Mouse (Mus musculus): Measurements from ENCODE around the gene Spryd3. TPM values are rescaled to one million over a fixed set of nuclear protein-coding genes. Genes with fewer than 3 reads are reported as not detected.

Spryd3 gene
- polyA plus RNA-seq, 1 experiment = 47.1 TPM

DNA sequence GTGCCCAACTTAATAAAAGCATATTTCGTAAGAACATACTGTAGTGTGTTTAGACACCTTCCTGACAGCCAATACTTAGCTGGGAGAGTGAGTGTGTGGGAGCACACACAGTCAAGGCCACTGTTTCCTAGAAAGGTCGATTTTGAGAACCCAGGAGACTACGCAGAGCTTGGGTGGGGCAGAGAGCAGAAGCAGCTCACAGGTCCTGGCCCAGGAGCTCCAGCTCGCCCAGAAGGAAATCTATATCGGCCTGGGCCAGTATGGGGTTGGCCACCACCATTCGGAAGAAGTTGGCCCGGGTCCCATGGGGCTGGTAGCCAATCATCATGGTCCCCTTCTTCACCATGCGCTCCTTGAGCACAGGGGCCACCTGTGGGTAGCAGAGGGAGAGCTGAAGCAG lies 41.4 kb upstream of the Spryd3 start:
- Histone ChIP-seq H3ac (ENCODE audit: control insufficient read depth, insufficient read length, low read depth) (no peak overlapping the region), H3K27me3 (ENCODE audit: control insufficient read depth, insufficient read depth, insufficient read length) (no peaks in the 10 kb centered on the region), H3K79me2 (ENCODE audit: control insufficient read depth, insufficient read depth) (no peaks in the 10 kb centered on the region), H3K36me3 (ENCODE audit: control insufficient read depth, insufficient read depth) (no peaks in the 10 kb centered on the region), H3K4me3 (ENCODE audit: insufficient read depth, poor library complexity, severe bottlenecking) (no peak overlapping the region), H3K79me3 (ENCODE audit: low read depth) (no peaks in the 10 kb centered on the region)
- TF ChIP-seq USF1 (IDR thresholded peaks at IDR 0.05; ENCODE audit: low read depth) (no peak), MYOD1 (IDR thresholded peaks at IDR 0.05; ENCODE audit: control insufficient read depth, insufficient read length, low read depth) (no peak), MAX (IDR thresholded peaks at IDR 0.05) (no peak), FOSL1 (IDR thresholded peaks at IDR 0.05; ENCODE audit: insufficient read depth, low read length, poor library complexity, severe bottlenecking) (no peak), CTCF (IDR thresholded peaks at IDR 0.05; ENCODE audit: control insufficient read depth, insufficient read depth, insufficient read length) (no peak), CEBPB (IDR thresholded peaks at IDR 0.05; ENCODE audit: low read depth) (no peak), MYOG (IDR thresholded peaks at IDR 0.05; ENCODE audit: control insufficient read depth, extremely low read depth, insufficient read length) (no peak)

DNA sequence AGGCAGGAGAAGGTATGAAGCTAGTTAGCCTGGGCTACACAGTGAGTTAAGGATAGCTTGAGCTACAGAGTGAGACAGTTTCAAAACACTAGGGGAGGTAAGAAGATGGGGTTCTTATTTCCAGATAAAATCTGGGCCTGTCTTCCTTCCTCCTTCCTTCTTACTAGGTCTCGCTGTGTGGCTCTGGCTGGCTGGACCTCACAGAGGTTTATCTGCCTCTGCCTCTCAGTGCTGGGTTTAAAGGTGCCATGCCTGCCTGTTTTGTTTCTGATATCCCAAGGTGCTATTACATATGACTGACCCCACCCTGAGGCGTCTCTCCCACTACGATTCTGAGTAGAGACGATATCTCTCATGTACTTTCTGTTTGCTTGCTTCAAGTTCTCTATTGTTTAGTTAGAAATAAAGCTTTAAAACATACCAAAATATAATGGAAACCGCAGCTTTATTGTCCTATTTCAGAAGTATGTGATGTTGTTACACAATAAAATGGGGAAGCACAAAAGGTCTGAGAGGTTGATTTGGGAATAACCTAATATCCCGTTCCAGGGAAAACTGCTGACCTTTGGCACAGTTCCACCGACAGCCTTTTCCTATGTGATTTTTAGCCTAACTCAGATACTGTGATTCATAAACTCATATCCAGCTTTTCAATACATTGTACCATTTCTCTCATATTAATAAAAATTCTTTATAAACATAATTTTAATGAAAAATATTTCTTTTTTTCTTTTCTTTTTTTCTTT lies 40.7 kb upstream of the Spryd3 start:
- no peak for TF ChIP-seq MYOG (IDR thresholded peaks at IDR 0.05; ENCODE audit: control insufficient read depth, extremely low read depth, insufficient read length)
- TF ChIP-seq MYOD1 (IDR thresholded peaks at IDR 0.05; ENCODE audit: control insufficient read depth, insufficient read length, low read depth) = no peak
- TF ChIP-seq CEBPB (IDR thresholded peaks at IDR 0.05; ENCODE audit: low read depth) = no peak
- no peak for TF ChIP-seq CTCF (IDR thresholded peaks at IDR 0.05; ENCODE audit: control insufficient read depth, insufficient read depth, insufficient read length)
- TF ChIP-seq FOSL1 (IDR thresholded peaks at IDR 0.05; ENCODE audit: insufficient read depth, low read length, poor library complexity, severe bottlenecking) = no peak
- TF ChIP-seq MAX (IDR thresholded peaks at IDR 0.05) = no peak
- TF ChIP-seq USF1 (IDR thresholded peaks at IDR 0.05; ENCODE audit: low read depth) = no peak
- H3K36me3 ChIP-seq (ENCODE audit: control insufficient read depth, insufficient read depth) = no peaks in the 10 kb centered on the region
- H3K27me3 ChIP-seq (ENCODE audit: control insufficient read depth, insufficient read depth, insufficient read length) = no peaks in the 10 kb centered on the region
- no peaks in the 10 kb centered on the region for H3K79me3 ChIP-seq (ENCODE audit: low read depth)
- no peak overlapping the region for H3K4me3 ChIP-seq (ENCODE audit: insufficient read depth, poor library complexity, severe bottlenecking)
- no peak overlapping the region for H3ac ChIP-seq (ENCODE audit: control insufficient read depth, insufficient read length, low read depth)
- H3K79me2 ChIP-seq (ENCODE audit: control insufficient read depth, insufficient read depth) = no peaks in the 10 kb centered on the region

DNA sequence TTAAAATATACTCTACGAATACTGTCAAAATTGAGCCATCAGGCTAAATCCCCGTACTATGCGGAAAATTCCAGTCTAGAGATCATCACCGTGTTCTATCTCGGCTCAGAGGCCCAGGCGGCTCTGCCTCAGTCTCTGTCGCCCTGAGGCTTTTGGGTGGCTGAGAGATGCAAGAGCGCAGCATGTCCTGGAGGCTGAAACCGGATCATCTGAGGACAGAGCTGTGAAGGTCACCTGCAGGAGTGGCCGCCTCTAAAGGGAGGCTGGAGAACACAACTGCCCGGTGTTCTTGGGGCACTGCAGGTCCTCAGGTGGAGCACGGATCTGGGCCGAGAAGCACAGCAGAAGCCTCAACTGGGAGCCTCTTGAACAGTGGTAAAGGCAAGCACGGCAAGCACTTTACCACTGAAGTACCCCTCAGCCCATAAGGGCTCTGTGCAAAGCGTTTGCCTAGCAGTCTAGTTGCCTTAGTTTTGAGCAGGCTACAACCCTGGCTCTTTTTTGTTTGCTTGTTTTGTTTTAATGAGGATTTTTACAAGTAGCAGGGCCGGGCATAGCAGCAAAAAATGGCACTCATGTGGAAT lies 39.8 kb upstream of the Spryd3 start:
- no peaks in the 10 kb centered on the region for H3K79me2 ChIP-seq (ENCODE audit: control insufficient read depth, insufficient read depth)
- no peaks in the 10 kb centered on the region for H3K27me3 ChIP-seq (ENCODE audit: control insufficient read depth, insufficient read depth, insufficient read length)
- no peak overlapping the region for H3ac ChIP-seq (ENCODE audit: control insufficient read depth, insufficient read length, low read depth)
- H3K36me3 ChIP-seq (ENCODE audit: control insufficient read depth, insufficient read depth) = no peaks in the 10 kb centered on the region
- no peak overlapping the region for H3K4me3 ChIP-seq (ENCODE audit: insufficient read depth, poor library complexity, severe bottlenecking)
- no peaks in the 10 kb centered on the region for H3K79me3 ChIP-seq (ENCODE audit: low read depth)
- TF ChIP-seq CTCF (IDR thresholded peaks at IDR 0.05; ENCODE audit: control insufficient read depth, insufficient read depth, insufficient read length) (no peak), CEBPB (IDR thresholded peaks at IDR 0.05; ENCODE audit: low read depth) (no peak), USF1 (IDR thresholded peaks at IDR 0.05; ENCODE audit: low read depth) (no peak), MAX (IDR thresholded peaks at IDR 0.05) (no peak), MYOD1 (IDR thresholded peaks at IDR 0.05; ENCODE audit: control insufficient read depth, insufficient read length, low read depth) (no peak), MYOG (IDR thresholded peaks at IDR 0.05; ENCODE audit: control insufficient read depth, extremely low read depth, insufficient read length) (no peak), FOSL1 (IDR thresholded peaks at IDR 0.05; ENCODE audit: insufficient read depth, low read length, poor library complexity, severe bottlenecking) (no peak)

DNA sequence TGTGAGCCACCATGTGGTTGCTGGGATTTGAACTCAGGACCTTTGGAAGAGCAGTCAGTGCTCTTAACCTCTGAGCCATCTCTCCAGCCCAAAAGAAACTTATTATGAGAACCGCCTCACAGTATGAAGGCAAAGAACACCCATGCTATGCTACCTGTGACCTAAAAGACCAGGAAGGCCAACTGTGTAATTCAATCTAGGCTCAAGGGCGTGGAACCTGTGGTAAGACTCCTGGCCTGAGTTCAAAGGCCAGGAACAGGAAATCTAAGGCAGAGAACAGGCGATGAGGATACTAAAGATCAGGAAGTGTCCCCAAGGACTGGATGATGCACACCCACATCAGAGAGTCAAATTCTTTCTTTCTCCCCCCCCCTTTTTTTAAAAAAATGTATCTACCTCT lies 37.5 kb upstream of the Spryd3 start:
- H3K79me2 ChIP-seq (ENCODE audit: control insufficient read depth, insufficient read depth) = no peaks in the 10 kb centered on the region
- no peaks in the 10 kb centered on the region for H3K79me3 ChIP-seq (ENCODE audit: low read depth)
- H3K36me3 ChIP-seq (ENCODE audit: control insufficient read depth, insufficient read depth) = no peaks in the 10 kb centered on the region
- TF ChIP-seq MAX (IDR thresholded peaks at IDR 0.05) (no peak), CEBPB (IDR thresholded peaks at IDR 0.05; ENCODE audit: low read depth) (no peak), MYOG (IDR thresholded peaks at IDR 0.05; ENCODE audit: control insufficient read depth, extremely low read depth, insufficient read length) (no peak), USF1 (IDR thresholded peaks at IDR 0.05; ENCODE audit: low read depth) (no peak), MYOD1 (IDR thresholded peaks at IDR 0.05; ENCODE audit: control insufficient read depth, insufficient read length, low read depth) (no peak), FOSL1 (IDR thresholded peaks at IDR 0.05; ENCODE audit: insufficient read depth, low read length, poor library complexity, severe bottlenecking) (no peak), CTCF (IDR thresholded peaks at IDR 0.05; ENCODE audit: control insufficient read depth, insufficient read depth, insufficient read length) (no peak)
- H3ac ChIP-seq (ENCODE audit: control insufficient read depth, insufficient read length, low read depth) = no peak overlapping the region
- no peak overlapping the region for H3K4me3 ChIP-seq (ENCODE audit: insufficient read depth, poor library complexity, severe bottlenecking)
- no peaks in the 10 kb centered on the region for H3K27me3 ChIP-seq (ENCODE audit: control insufficient read depth, insufficient read depth, insufficient read length)

DNA sequence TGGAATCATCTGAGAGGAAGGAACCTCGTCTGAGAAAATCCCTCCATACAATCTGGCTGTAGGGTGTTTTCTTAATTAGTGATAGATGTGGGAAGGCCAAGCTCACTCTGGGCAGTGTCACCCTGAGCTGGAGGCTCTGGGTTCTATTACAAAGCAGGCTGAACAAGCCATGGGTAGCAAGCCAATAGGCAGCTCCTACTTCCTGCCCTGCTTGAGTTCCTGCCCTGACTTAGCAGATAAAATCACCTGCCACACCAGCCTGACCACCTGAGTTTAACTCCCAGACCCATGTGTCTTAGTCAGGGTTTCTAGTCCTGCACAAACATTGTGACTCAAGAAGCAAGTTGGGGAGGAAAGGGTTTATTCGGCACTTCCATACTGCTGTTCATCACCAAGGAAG lies 33.0 kb upstream of the Spryd3 start:
- no peaks in the 10 kb centered on the region for H3K79me3 ChIP-seq (ENCODE audit: low read depth)
- H3K4me3 ChIP-seq (ENCODE audit: insufficient read depth, poor library complexity, severe bottlenecking) = no peak overlapping the region
- no peak for TF ChIP-seq CEBPB (IDR thresholded peaks at IDR 0.05; ENCODE audit: low read depth)
- TF ChIP-seq MAX (IDR thresholded peaks at IDR 0.05) = no peak
- no peak for TF ChIP-seq CTCF (IDR thresholded peaks at IDR 0.05; ENCODE audit: control insufficient read depth, insufficient read depth, insufficient read length)
- no peak for TF ChIP-seq FOSL1 (IDR thresholded peaks at IDR 0.05; ENCODE audit: insufficient read depth, low read length, poor library complexity, severe bottlenecking)
- no peak for TF ChIP-seq USF1 (IDR thresholded peaks at IDR 0.05; ENCODE audit: low read depth)
- no peak for TF ChIP-seq MYOG (IDR thresholded peaks at IDR 0.05; ENCODE audit: control insufficient read depth, extremely low read depth, insufficient read length)
- TF ChIP-seq MYOD1 (IDR thresholded peaks at IDR 0.05; ENCODE audit: control insufficient read depth, insufficient read length, low read depth) = no peak
- H3K36me3 ChIP-seq (ENCODE audit: control insufficient read depth, insufficient read depth) = no peaks in the 10 kb centered on the region
- H3ac ChIP-seq (ENCODE audit: control insufficient read depth, insufficient read length, low read depth) = no peak overlapping the region
- no peaks in the 10 kb centered on the region for H3K79me2 ChIP-seq (ENCODE audit: control insufficient read depth, insufficient read depth)
- H3K27me3 ChIP-seq (ENCODE audit: control insufficient read depth, insufficient read depth, insufficient read length) = no peaks in the 10 kb centered on the region

Data from C2C12 (cell line).